Mouse (Mus musculus) heart, postnatal 36 days (tissue): Measurements from ENCODE around the gene Sbf2. TPM values are rescaled to one million over a fixed set of nuclear protein-coding genes. Genes with fewer than 3 reads are reported as not detected.

Experiments used
- DNase-seq, 2 experiments: peaks; one replicate each; pipeline ENCODE4 v3.0.0; 2021 to 2022
- intact Hi-C: fragments of 180-260 bp; cut with DNase I; formaldehyde crosslinking; loops from one replicate; pipeline ENCODE4 v1.15.1; 2025
- total RNA-seq, 2 experiments: library from RNA; stranded (reverse); gene quantifications; 2 replicates each; pipeline ENCODE4 v1.2.3; 2021

Sbf2 gene
- total RNA-seq, 2 experiments from 2014 or later: 52.6 to 54.1 TPM

DNA sequence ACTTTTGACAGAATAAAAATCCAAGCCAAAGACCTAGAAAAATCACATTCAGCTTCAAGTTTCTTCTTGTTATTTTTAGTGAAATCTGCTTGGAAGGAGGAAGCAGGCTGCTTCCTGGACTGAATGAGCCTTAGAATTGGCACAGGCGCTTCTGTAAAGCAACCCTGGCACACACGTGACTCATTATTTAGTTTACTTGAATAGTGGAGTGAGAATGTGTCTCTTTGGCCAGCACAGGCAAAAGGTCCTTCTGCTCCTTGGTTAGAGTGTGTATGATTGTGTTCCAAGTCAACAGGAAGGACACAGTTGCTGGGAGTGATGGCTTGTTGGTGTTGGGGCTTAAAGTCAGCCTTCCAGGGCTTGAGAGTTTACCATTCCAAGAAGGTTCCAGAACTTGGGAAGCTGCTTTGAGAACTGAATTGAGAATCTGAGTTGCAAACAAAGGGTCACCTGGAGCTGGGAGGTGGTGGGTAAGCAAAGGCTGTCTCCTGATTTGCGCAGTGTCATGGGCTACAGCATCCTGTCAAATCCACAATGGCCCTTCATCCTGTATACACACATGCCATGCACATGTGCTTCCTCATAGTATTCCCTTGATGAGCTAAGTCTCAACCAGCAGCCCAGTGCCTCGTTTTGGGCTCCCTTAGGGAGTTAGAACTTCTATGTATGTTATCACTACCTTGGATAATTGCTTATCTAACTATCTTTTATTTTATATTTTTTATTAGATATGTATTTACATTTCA, 354.6 kb downstream of the Sbf2 start:
- intact Hi-C loops: no loop called here
- peak; percentile 35 for DNase-seq

DNA sequence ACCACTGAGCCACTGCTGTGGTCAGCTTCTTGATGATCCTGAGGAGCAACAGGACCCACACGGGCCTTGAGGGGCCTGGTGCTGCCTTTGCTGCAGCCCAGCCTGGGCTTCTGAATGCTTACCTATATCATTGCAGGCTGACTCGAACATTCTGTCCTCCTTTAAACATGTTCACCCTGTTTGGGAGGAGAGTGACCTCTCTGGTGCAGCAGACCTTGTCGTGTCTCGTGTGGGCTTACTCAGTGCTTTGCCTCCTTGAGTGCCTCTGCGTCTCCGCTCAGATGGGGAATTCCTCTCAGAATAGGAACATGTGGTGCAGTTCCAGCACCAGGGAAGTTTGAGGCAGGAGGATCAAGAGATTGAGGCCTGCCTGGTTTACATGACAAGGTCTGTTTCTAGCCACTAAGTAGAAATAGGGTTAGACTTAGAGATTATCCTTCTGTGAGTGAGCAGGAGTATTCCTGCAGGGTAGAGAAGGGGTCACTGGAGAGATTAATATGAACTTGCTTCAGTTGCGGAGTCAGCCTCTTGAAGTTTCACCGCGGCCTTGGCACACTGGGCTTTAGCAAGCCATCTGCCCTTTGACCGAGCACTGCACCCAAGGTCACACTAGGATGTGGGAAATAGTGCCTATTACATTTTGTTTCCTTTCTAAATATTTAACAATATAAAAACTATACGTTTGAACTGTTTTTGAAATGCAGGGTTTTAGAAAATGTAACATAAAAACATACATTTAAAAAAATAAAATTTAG, 356.3 kb downstream of the Sbf2 start:
- intact Hi-C loops: no loop called here
- no peak for DNase-seq

Other genes starting within 250 kb of the Sbf2 start
- 10 to 100 TPM in 1 of 2 experiments, 1 to 10 TPM in 1; 8.3 to 10.2 TPM for gene Adm, start 12.7 kb upstream of the Sbf2 start, total RNA-seq
- gene Ampd3, start 153.3 kb upstream of the Sbf2 start, total RNA-seq: 10 to 100 TPM; 31.5 to 45.8 TPM
- gene Rnf141, start 229.5 kb upstream of the Sbf2 start, total RNA-seq: 10 to 100 TPM; 36.5 to 38.1 TPM
- 10 to 100 TPM; 14.1 to 28.1 TPM for gene Lyve1, start 248.3 kb upstream of the Sbf2 start, total RNA-seq